Mouse (Mus musculus): ENCODE results near the gene Zfp771.

The Zfp771 gene

GRCm38 (mm10) chr7:127255008-127255407 is 10.9 kb downstream of the Zfp771 start:
- DNase-seq: no peak

DNA sequence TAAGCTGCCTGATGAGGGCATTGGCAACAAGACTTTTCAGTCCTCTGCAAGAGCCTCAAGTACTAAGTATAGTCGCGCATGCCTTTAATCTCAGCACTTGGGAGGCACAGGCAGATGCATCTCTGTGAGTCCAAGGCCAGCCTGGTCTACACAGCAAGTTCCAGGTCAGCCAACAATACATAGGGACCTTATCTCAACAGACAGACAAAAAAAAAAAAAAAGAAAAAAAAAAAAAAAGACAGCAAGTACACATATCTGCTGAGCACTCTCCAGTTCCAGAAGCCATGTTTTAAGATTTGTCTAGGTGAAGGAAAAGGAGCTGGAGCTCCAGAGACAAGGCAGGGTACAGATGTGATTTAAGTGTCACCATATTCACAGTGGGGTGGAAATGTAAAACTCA is 11.9 kb downstream of the Zfp771 start:
- no peak for DNase-seq

DNA sequence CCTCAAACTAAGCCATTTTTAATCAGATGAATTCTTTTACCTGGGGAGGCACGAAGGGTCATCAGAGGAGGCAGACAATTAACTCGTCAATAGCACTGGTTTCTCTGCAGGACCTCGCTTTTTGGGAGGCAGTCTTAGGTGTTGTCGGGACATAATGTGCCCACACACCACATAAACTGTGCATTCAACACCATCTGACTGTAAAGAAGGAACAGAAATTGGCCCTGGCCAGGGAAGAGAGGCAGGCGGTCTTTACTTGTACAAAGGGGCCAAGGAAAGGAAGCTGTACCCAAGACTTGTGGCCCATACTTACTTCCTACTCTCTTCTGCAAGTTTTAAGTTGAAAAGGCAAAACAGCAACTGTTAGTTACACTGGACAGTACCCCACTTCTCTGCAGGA is 12.4 kb downstream of the Zfp771 start:
- no peak for DNase-seq

DNA sequence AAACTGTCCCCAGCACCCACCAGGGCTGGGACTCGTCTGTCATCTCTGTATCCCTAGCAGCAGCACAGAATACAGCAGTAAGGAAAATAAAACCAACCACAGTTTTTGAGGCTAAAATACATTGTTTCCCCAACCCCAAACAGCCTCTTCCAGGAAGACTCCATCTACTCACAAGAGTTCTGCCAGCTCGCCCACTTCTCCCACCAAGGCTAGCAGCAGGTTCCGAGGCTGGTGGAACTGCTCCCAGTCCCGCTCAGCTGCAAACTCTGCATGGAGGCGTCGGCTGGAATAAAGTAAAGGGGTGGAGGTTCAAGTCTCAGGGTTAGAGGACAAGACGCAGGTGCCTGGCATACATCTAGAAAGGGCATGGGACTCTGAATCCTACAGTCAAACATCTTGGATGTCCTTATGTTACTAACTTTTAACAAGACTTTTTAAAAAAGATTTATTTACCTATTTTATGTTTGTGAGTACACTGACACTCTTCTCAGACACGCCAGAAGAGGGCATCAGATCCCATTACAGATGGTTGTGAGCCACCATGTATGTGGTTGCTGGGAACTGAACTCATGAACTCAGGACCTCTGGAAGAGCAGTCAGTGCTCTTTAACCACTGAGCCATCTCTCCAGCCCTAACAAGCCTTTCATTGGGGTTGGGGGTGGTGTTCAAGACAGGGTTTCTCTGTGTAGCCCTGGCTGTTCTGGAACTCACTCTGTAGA is 15.3 kb downstream of the Zfp771 start:
- no peak for DNase-seq

DNA sequence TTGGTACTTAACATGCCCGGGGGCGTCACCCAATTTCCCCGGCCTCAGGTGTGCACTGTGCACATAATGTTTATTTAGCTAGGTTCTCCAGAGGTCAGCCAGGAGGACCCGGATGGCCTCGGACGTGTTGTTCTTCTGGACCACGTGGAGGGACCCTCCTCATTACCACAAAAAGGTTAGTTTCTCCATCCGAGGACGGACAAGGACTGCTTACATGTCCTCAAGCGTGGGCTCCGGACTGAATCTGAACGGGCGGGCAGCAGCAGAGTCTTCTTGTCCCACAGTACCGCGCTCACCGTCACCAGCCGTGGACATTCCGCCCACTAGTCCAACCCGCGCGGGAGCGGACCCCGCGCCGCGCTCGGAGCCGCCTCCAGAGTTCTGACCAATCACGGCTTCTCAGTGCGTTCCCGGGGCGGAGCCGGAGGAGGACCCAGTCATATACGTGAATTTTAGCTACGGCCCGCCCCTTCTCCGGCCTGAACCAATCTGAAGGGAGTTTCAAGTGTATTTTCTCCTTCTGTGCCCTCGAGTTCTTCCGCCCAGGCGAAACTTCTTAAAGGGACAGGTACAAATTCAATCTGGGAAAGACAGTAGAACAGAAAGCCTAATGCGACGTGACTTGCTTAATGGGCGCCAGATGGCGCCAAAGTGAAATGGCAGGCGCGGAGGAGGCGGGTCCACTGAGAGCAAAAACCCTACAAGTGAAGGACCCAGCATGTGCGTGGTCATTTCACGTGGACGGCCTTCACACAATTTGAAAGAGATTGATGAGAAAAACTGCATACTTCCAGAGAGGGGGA is 16.4 kb downstream of the Zfp771 start, which contains the start of gene Dctpp1:
TSS of gene Dctpp1 (minus strand) at position 401 of the 803 bp plus-strand sequence.
- peak; percentile 95 for DNase-seq

- no peak for DNase-seq
Observed at GRCm38 (mm10) chr7:127262218-127262961, 18.3 kb downstream of the Zfp771 start.

- DNase-seq: no peak
Observed at GRCm38 (mm10) chr7:127263526-127263925, 19.5 kb downstream of the Zfp771 start.

GRCm38 (mm10) chr7:127270256-127270655 is 26.2 kb downstream of the Zfp771 start:
- DNase-seq: no peak

GRCm38 (mm10) chr7:127270666-127271065 is 26.6 kb downstream of the Zfp771 start:
- DNase-seq: no peak

DNA sequence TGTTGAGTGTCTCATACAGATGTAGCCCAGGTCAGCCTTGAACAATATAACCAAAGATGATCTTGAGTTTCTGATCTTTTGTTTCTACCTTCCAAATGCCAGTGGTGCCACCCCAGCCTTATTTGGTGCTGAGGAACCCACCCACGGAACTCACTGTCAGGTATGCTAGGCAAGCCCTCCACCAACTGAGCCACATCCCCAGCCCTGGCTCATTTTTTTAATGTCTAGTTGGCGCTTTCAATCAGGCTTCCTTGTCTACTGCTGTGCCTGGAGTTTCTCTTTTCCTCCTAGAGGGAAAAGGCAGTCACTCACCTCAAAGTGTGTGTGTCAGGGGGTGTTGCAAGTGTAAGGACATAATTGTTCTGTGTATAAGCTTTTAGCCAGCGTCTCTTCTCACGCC is 27.0 kb downstream of the Zfp771 start:
- no peak for DNase-seq

DNA sequence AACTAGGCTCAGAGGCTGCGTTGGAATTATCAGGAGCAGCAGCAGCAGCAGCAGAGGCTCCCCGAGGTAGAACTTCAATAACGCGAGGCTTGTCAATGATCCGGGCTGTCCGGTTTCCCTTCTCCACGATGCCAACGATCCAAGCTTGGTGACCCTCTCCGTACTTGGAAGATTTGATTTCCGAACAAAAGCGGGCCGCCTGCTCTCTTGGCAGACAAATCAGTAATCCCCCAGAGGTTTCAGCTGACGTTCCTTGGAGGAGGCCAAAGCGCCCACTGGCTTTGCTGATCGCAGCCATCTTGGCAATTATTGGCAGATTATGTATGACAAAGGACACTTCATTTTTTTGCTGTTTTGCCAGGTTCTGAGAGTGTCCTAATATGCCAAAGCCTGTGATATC is 28.5 kb downstream of the Zfp771 start:
- no peak for DNase-seq

DNA sequence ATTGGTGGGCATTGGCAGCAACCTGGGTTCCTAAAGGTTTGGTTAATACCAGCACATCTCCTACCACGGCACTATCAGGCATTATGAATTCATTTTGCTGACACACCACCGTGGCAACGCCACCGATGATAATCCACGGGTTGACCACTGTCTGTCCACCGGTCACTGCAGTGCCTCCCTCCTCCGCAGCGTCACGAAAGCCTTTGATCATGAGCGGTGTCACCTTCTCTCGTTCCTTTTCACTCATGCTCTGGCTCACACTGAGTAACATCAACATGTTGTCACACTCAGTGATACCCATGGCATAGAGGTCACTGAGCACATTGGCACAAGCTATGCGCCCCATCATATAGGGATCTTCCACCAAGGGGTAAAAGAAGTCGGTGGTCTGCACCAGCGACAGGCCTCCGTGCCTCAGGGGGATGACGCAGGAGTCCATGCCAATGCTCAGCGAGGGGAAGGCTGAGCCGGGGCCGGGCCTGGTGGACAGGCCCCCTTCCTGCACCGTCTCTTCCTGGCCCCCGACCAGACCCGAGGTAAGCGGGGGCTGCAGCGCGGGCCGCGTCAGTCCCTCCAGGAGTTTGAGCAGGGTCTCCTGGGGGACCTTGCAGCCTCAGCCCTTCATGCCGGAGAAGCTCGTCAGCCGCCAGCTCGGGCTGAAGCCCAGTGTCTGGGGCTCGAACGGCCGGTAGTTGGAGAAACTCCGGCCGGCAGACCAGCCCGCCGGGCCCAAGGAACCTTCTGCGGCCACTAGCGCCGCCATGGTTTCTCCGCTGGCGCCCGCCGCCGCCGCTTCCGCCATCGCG is 29.2 kb downstream of the Zfp771 start:
- peak; percentile 38 for DNase-seq

GRCm38 (mm10) chr7:127273925-127274789 is 30.1 kb downstream of the Zfp771 start, which contains the start of gene Sephs2:
Gene Sephs2, minus strand, starts transcription at chr7:127274055.
- DNase-seq: peak; percentile 93

DNA sequence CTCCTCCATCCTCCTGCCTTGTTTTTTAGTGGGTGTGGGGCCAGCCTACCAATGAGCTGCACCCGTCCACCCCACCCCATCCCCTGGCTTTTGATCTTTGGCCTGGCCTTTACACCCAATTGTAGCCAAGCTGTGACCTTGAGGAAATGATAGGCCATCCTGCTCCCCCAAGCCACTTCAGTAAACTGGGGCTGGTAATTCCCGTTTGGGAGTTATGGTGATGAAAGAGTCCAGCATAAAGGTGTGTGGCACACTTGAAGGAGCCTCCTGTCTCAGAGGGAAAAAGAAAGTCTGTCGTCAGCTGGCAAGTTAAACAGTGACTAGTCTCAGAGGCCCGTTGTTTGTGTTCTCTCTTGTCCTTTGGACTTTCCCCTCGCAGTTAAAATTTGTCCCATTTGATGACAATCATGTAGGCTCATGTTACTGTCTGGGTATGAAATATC is 32.5 kb downstream of the Zfp771 start:
- DNase-seq: no peak

DNA sequence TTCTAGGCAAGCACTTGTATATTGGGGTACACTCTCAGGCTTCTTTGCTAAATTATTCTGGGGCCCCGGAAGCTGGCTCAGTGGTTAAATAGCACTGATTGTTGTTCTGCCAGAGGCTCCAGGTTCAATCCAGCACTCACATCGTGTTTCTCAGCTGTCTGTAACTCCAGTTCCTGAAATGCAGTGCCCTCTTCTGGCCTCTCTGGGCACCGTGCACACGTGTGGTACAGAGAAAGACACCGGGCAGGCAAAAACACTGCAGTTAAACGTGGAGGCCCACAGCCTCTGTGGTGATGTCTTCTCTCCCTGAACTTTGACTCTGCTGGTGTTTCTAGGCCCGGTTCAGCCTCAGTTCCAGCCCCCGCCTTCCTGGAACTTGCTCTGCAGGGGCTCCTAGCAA is 34.2 kb downstream of the Zfp771 start:
- peak; percentile 36 for DNase-seq

GRCm38 (mm10) chr7:127280092-127280491 is 36.0 kb downstream of the Zfp771 start:
- DNase-seq: no peak

- no peak for DNase-seq
Observed at GRCm38 (mm10) chr7:127281114-127281513, 37.0 kb downstream of the Zfp771 start.

DNA sequence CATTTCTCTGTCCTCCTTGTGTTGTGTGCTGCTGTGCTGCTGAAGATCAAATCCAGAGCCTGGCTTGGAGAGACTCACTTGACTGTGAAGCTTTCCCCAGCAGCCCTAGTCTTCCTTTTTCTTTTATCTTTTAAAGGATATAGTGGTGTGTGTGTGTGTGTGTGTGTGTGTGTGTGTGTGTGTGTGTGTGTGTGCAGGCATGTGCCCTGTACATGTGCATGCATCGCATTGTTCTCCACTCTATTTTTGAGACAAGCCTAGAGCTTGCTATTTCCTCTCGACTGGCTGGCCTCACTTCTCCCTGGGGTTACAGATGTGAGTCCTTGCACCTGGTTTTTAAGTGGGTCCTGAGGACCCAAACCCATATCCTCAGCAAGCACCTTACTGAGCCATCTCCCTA is 38.1 kb downstream of the Zfp771 start:
- DNase-seq: no peak

DNA sequence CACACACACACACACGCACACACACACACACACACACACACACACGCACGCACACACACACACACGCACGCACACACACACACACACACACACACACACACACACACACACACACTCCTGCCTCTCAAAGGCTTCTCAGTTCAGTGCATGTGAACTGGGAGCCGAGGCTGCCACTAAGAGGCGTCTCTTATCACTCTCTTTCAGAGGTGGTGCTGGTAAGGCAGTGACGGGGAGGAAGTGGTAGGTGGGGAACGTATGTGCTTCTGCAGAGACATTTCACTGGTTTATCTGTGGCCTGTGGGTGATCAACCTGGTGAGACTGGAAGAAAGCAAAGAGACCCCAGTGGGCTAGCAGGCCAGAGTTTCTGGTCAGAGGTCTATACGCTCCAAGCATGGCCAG is 41.1 kb downstream of the Zfp771 start:
- no peak for DNase-seq

GRCm38 (mm10) chr7:127287940-127288339 is 43.9 kb downstream of the Zfp771 start:
- no peak for DNase-seq

GRCm38 (mm10) chr7:127289306-127289705 is 45.2 kb downstream of the Zfp771 start:
- no peak for DNase-seq

Measured in right cerebral cortex, postnatal 14 days (tissue).